Mouse (Mus musculus) heart, adult 2 months (tissue): Measurements from ENCODE around the gene Prkcd.

Experiments
- CTCF ChIP-seq: fragments of 200-600 bp; IDR thresholded peaks from 2 replicates; pipeline ENCODE4 v1.8.1; 2022; ENCODE audit warnings: antibody characterized with exemption, mild to moderate bottlenecking, moderate library complexity
- EP300 ChIP-seq: fragments of 200-500 bp; IDR thresholded peaks from 2 replicates; pipeline ENCODE4 v1.6.1; 2011; ENCODE audit warnings: low read depth, low read length, control low read depth; ENCODE audit not compliant: insufficient read depth

GRCm38 (mm10) chr14:30550232-30551070, 75.6 kb downstream of the Prkcd start:
- TF ChIP-seq CTCF (no peak), EP300 (no peak)
